Mouse (Mus musculus) splenic B cell, adult 2 months (primary cell): Measurements from ENCODE around the gene Prox2.
"Not testable (repeated sequence)": the region's sequence is repeated elsewhere in the genome, so short reads cannot be mapped to it uniquely, and the experiment has no call there.

Experiments used
- DNase-seq: peaks from one replicate; pipeline ENCODE4 v3.0.0-alpha.2; 2011; ENCODE audit warnings: low read depth, low spot score
- H3K27me3 ChIP-seq: 2 replicates; pipeline ENCODE4 v1.6.1; 2012; ENCODE audit warnings: mild to moderate bottlenecking, low read length, moderate library complexity, mixed read lengths; ENCODE audit not compliant: control insufficient read depth, poor library complexity, insufficient read depth, severe bottlenecking
- H3K36me3 ChIP-seq: 2 replicates; pipeline ENCODE4 v1.6.1; 2012; ENCODE audit warnings: mild to moderate bottlenecking, low read length, moderate library complexity, mixed read lengths; ENCODE audit not compliant: control insufficient read depth, poor library complexity, insufficient read depth, severe bottlenecking

The Prox2 gene

GRCm38 (mm10) chr12:85110698-85111592 is at the start of gene Prox2, which contains the start of gene Dlst:
TSS of gene Prox2 (minus strand) at chr12:85110759.
TSS of gene Dlst (plus strand) at chr12:85110833.
- no peaks in the 10 kb centered on the region for H3K27me3 ChIP-seq
- peak; percentile 86 for DNase-seq
- H3K36me3 ChIP-seq: peaks cover 2% of the 10 kb centered on the region; the same call in 1 of the 2 replicates

- H3K36me3 ChIP-seq: no peaks in the 10 kb centered on the region
- DNase-seq: no peak
- H3K27me3 ChIP-seq: peaks cover 3% of the 10 kb centered on the region; the same call in 1 of the 2 replicates
These were observed 49.0 kb upstream of the Prox2 start for GRCm38 (mm10) chr12:85159592-85159991.

DNA sequence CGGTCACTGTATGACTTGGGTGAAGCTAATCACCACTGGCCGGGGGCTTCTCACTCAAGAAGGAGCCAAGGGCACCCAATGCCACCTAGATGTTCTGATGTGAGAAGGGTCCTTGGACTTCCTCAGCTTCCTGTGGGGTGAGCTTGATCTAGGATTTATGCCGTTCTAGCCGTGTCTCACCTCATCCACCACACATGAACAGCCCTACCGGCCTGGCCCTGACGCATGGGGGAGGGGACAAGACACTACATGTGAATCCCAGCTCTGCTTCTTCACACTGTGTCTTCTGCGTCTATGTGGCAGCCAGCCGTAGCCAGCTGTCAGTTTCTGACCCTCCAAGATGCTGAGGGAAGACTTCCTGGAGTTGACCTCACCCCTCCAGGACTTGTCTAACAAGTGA is 48.2 kb upstream of the Prox2 start:
- peaks cover 3% of the 10 kb centered on the region; the same call in 1 of the 2 replicates for H3K27me3 ChIP-seq
- no peak for DNase-seq
- H3K36me3 ChIP-seq: no peaks in the 10 kb centered on the region

DNA sequence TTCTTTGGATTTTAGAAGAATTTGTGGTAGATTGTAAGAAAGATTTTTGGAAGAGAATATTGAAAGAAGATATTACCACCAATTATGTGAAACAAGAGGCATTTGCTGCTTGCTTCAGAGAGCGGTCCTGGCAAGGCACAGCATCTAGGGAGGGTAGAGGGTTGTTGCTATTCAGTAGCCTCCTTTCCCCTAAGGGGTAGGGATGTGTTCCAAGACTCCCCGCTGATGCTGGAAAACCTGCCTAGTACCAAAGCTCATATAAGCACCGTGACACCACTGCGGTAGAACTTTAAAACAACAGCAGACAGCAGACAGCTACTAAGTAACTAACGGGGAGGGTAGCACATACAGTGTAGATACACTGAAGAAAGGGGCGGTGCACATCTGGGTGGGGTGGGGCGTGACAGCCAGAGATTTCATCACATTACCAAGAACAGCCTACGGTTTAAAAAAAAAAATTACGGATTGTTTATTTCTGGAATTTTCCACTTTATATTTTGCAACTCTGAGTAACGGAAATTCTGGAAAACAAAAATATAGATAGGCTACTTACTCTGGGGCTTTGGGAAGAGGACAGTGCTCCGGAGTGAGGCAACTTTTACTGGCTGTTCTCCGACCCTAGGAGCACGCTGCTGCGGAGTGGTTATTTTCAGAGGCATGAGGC is 47.4 kb upstream of the Prox2 start:
- no peaks in the 10 kb centered on the region for H3K36me3 ChIP-seq
- H3K27me3 ChIP-seq: peaks cover 3% of the 10 kb centered on the region; the same call in 1 of the 2 replicates
- no peak for DNase-seq

- peaks cover 3% of the 10 kb centered on the region; the same call in 1 of the 2 replicates for H3K27me3 ChIP-seq
- no peaks in the 10 kb centered on the region for H3K36me3 ChIP-seq
- DNase-seq: no peak
These were observed 45.8 kb upstream of the Prox2 start for GRCm38 (mm10) chr12:85156324-85156723.

DNA sequence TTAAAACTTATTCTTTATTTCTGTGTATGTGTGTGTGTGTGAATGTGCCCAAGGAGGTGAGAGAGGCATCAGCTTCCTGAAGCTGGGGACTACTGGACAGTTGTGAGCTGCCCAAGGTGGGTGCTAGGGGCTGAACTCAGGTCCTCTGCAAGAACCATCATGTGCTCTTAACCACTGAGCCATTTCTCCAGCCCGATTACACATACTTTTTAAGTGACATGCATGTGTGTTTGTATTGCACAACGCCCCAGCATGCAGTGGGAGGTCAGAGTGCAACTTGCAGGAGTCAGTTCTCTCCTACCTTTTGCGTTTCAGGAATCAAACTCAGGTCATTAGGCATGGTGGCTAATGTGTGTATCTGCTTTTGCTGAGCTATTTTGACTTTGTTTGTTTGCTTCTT is 42.5 kb upstream of the Prox2 start:
- no peaks in the 10 kb centered on the region; the same call in 1 of the 2 replicates for H3K27me3 ChIP-seq
- no peaks in the 10 kb centered on the region for H3K36me3 ChIP-seq
- no peak for DNase-seq

DNA sequence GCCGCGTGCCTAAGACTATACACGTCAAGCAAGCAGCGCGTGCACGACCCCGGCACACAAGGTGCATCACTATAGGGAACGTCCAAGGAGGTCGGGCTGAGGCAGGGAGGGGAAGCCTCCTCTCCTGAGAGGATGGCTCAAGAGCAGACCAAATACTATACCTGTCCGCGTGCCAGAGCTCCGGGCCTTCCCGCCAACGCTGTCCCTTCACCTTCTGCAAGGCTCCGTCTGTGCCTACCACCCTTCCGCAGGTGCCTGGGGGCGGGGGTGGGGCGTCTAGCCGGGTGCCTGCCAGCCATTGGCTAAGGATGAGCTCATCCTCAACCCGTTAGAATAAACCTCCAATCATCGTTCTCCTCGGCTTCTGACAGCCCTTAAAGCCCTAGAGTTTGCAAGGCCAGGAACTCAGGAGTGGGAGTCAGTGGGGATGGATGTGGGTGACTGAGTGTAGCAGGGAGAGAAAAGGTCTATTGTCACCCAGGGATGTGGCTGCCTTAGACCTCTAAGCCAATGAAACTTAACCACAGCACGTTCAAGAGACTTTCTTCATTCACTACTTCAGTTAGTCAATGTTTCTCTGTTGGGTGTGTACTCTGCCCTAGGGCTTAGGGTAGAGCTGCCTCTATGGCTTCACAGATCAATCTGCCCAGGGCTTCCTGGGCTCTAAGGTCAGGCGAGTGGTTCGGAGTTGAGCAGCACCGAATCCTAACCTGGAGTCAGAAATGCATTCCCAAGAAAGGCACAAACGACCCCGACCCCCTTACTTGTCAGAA is 40.6 kb upstream of the Prox2 start, which contains the start of gene Rps6kl1:
Rps6kl1 (minus strand) TSS at position 263 of the 773 bp plus-strand sequence.
- Histone ChIP-seq H3K27me3 (no peaks in the 10 kb centered on the region), H3K36me3 (no peaks in the 10 kb centered on the region)
- peak; percentile 48 for DNase-seq

- no peaks in the 10 kb centered on the region for H3K36me3 ChIP-seq
- no peak for DNase-seq
- no peaks in the 10 kb centered on the region for H3K27me3 ChIP-seq
These were observed 39.9 kb upstream of the Prox2 start for GRCm38 (mm10) chr12:85150321-85151001.

- Histone ChIP-seq H3K36me3 (no peaks in the 10 kb centered on the region), H3K27me3 (no peaks in the 10 kb centered on the region)
- no peak for DNase-seq
These were observed 36.3 kb upstream of the Prox2 start for GRCm38 (mm10) chr12:85146881-85147280.

- Histone ChIP-seq H3K36me3 (no peaks in the 10 kb centered on the region), H3K27me3 (no peaks in the 10 kb centered on the region)
- DNase-seq: no peak
These were observed 35.8 kb upstream of the Prox2 start for GRCm38 (mm10) chr12:85146355-85146754.

DNA sequence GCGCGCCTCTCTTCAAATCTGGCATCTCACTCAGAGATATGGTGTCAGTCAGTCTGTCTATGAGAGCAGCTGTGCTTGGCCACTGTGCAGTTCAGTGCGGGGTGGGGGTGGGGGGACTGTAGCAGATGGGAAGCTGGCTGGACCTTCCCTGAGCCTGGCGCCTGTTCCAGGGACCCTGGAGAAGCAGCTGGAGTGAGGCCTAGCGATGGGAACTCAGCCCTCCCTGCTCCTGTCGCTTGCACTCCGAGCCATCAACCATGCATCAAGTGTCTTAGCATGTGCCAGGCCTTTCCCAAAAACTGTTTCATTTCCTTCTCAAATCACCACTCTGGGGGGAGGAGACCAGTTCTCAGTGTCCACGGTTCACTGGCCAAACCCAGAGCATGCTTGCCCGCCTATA is 35.1 kb upstream of the Prox2 start:
- DNase-seq: no peak
- H3K27me3 ChIP-seq: no peaks in the 10 kb centered on the region

DNA sequence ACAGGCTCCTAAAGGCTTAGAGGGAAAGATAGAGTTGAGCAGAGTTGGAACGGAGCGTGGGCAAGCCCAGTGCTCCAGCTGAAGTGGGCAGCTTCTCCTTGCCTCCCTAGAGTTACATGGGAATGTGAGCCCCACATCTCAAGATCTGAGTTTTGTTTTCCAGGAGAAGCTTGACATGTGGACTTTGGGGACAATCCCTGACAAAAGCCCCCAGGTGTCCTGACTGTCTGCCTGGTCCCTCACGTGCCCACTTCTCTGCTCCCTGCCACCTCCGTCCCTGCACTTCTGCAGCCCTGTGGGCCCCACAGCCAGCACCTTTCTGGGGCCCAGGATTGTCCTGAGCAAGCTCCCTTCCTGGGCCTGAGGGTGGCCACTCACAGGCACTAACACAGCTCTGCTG is 34.3 kb upstream of the Prox2 start:
- H3K36me3 ChIP-seq: no peaks in the 10 kb centered on the region
- H3K27me3 ChIP-seq: no peaks in the 10 kb centered on the region
- no peak for DNase-seq

More for the DNA sequence above, 35.1 kb upstream of the Prox2 start:
- no peaks in the 10 kb centered on the region for H3K36me3 ChIP-seq

DNA sequence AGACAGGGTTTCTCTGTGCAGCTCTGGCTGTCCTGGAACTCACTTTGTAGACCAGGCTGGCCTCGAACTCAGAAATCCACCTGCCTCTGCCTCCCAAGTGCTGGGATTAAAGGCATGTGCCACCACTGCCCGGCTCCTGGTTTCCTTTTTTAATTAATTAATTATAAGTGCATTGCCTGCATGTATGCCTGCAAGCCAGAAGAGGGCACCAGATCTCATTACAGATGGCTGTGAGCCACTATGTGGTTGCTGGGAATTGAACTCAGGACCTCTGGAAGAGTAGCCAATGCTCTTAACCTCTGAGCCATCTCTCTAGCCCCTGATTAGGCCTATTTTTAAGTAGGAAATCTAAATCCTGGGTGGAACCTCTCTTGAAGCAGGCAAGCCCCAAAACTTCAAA is 33.7 kb upstream of the Prox2 start:
- not testable (repeated sequence) for H3K27me3 ChIP-seq, H3K36me3 ChIP-seq, DNase-seq

DNA sequence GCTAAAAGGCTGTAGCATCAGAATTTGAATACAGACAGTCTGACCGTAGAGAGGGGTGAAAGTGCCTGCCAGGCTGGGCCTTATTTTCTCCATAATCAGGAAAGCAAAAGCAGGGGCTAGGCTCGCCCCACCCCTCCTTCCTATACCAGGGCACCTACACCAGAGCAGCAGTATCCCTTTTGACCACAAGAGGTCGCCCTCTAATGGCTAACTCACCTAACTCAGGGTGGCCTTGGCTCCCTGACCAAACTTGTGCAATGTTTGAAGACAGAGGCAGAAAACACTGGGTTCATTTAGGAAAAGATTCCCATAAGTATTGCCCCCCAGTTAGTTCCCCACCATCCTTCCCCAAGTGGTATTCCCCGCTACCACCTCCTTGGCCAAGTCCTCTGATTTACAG is 32.2 kb upstream of the Prox2 start:
- no peaks in the 10 kb centered on the region for H3K27me3 ChIP-seq
- DNase-seq: peak; percentile 87
- no peaks in the 10 kb centered on the region for H3K36me3 ChIP-seq
